Comparison of ENCODE assay signal across 14 mouse cellular contexts in the genomic region with DNA sequence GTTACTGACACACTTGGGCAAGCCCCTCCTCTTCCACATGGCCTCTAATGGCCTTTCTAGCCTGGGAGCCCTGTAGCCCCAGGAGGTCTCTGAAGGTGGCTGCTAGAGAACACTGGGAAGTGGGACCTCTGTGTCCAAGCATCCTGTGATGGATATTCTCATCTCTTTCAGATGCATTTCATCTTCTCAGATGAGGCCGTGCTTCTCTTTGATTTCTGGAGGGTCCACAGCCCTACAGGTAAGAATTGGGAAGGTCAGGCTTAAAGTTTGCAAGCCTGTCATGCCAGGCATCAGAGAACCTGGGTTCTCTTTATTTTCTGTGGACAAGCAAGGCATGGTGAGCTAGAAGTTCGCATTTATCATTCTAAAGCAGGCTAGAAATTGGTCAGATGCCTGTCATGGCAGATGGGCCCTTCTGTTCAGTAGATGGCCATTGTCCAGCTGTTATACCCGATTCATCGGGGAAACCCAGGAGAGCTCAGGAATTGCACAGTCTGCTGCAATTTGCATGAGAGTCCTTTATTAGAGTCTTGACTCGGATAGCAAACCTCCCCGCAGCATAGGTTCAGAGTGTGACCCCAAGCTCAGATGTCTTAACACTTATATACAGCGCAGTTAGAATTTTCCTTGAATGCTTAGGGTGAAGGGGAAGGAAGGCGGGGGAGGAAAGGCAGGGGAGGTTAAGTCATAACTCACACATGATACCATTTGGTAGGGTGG. TPM values are rescaled to one million over a fixed set of nuclear protein-coding genes. Genes with fewer than 3 reads are reported as not detected.
DNase-seq lines count a peak whose midpoint lies in the region; ATAC-seq lines count a peak whose summit lies in the region.
"Had no signal": no experiment of that assay in that cellular context is flagged by ENCODE, and none has a peak within 500 bp of the region (broad histone marks: within the 10 kb centered on the region; RNA-seq: fewer than 3 reads in every experiment).

No protein-coding gene starts in this region.

- no peaks in the 10 kb centered on the region for H3K9me3 ChIP-seq in neural tube, embryonic 13.5 days
- H3K9me3 ChIP-seq: liver, embryonic 15.5 days; stomach, embryonic 15.5 days had no signal

- intact Hi-C loops in heart, postnatal 25 days (cut with DNase I): no loop called here
- intact Hi-C loops in heart, postnatal 10 days (cut with DNase I): no loop called here

- H3K27me3 ChIP-seq in neural tube, embryonic 13.5 days: no peaks in the 10 kb centered on the region
- H3K27me3 ChIP-seq: liver, embryonic 15.5 days; Patski; stomach, embryonic 15.5 days had no signal

- WGBS in neural tube, embryonic 13.5 days: 23% methylated on average over 8 of the region's 8 CpGs

- no peak overlapping the region for H3K9ac ChIP-seq in neural tube, embryonic 13.5 days
- H3K9ac ChIP-seq: liver, embryonic 15.5 days; stomach, embryonic 15.5 days had no signal

- no peak overlapping the region for H3K4me2 ChIP-seq in neural tube, embryonic 13.5 days
- H3K4me2 ChIP-seq: liver, embryonic 15.5 days; stomach, embryonic 15.5 days had no signal

- no peak overlapping the region for H3K27ac ChIP-seq in neural tube, embryonic 13.5 days (replicated peaks)
- H3K27ac ChIP-seq: liver, embryonic 15.5 days; stomach, embryonic 15.5 days had no signal

- peak; percentile 76 for DNase-seq in heart, adult 11 months
- no peak for DNase-seq in heart, postnatal 25 days (ENCODE audit: low spot score)
- peak; percentile 7 to 51 for DNase-seq in spleen, postnatal 4 days (ENCODE audit: low spot score in 2 of 2)
- DNase-seq in spleen, postnatal 14 days (ENCODE audit: low spot score in 2 of 2): no peak
- peak; percentile 31 to 50 for DNase-seq in cerebellum, postnatal 25 days
- DNase-seq in lung, postnatal 14 days: no peak
- no peak for DNase-seq in heart, postnatal 10 days
- DNase-seq: heart, postnatal 36 days had no signal

- peak; percentile 47 for ATAC-seq in neural tube, embryonic 13.5 days (ENCODE audit: low read depth)
- ATAC-seq: CD4-positive, CD25-positive, alpha-beta regulatory T cell, adult 4 months; forebrain, embryonic 16.5 days; Patski had no signal

- H3K4me1 ChIP-seq in neural tube, embryonic 13.5 days (replicated peaks): peaks cover 32% of the 10 kb centered on the region

- no peak overlapping the region for H3K4me3 ChIP-seq in neural tube, embryonic 13.5 days
- H3K4me3 ChIP-seq: liver, embryonic 15.5 days; stomach, embryonic 15.5 days had no signal

- peaks cover 33% of the 10 kb centered on the region for H3K36me3 ChIP-seq in neural tube, embryonic 13.5 days

RNA-seq across cellular contexts. Expression of gene Slc31a2, which starts 30.3 kb away (rescaled TPM):
- 10 to 100 TPM; 19.9 to 22.6 TPM for total RNA-seq in heart, postnatal 25 days (2021)
- 17.7 and 18.1 TPM in 2 replicates for polyA plus RNA-seq in neural tube, embryonic 13.5 days (2015; fragmentation: Nextera tagmentation; extraction: Ambion mirVana)
- total RNA-seq in heart, postnatal 10 days (2021): 10 to 100 TPM; 12.5 to 13.4 TPM

Comparison
In these comparisons a context has a peak if more than half of its experiments do, and no peak if none do; other contexts are left out.
1. DNase-seq: peak in heart, adult 11 months (single experiment), spleen, postnatal 4 days (2 of 2) and cerebellum, postnatal 25 days (2 of 2); none in heart, postnatal 25 days (single experiment), spleen, postnatal 14 days (0 of 2), lung, postnatal 14 days (single experiment) and heart, postnatal 10 days (0 of 2).